Mouse (Mus musculus) left cerebral cortex, adult 2 months (tissue): ENCODE measurements around the gene Fmnl2. TPM values are rescaled to one million over a fixed set of nuclear protein-coding genes. Genes with fewer than 3 reads are reported as not detected.

Source experiments
- DNase-seq, 2 experiments: peaks; one replicate each; pipeline ENCODE4 v3.0.0; 2021 to 2022; ENCODE audit warnings: low spot score in 2 of 2, mixed read lengths in 1 of 2; ENCODE audit errors: extremely low spot score in 1 of 2
- H3K27ac ChIP-seq: fragments of 200-600 bp; 2 replicates; pipeline ENCODE4 v1.8.1; 2022
- H3K4me3 ChIP-seq: fragments of 200-600 bp; 2 replicates; pipeline ENCODE4 v1.8.1; 2022
- CTCF ChIP-seq: fragments of 200-600 bp; IDR thresholded peaks from 2 replicates; pipeline ENCODE4 v1.8.1; 2022; ENCODE audit warnings: antibody characterized with exemption, mild to moderate bottlenecking, moderate library complexity
- intact Hi-C: fragments of 180-260 bp; cut with DNase I; formaldehyde crosslinking; loops from one replicate; pipeline ENCODE4 v1.15.1; 2025
- total RNA-seq, 2 experiments: library from RNA; stranded (reverse); gene quantifications; 2 replicates each; pipeline ENCODE4 v1.2.3; 2021

Fmnl2 gene
- total RNA-seq, 2 experiments from 2014 or later, result 41.8 to 42.0 TPM

DNA sequence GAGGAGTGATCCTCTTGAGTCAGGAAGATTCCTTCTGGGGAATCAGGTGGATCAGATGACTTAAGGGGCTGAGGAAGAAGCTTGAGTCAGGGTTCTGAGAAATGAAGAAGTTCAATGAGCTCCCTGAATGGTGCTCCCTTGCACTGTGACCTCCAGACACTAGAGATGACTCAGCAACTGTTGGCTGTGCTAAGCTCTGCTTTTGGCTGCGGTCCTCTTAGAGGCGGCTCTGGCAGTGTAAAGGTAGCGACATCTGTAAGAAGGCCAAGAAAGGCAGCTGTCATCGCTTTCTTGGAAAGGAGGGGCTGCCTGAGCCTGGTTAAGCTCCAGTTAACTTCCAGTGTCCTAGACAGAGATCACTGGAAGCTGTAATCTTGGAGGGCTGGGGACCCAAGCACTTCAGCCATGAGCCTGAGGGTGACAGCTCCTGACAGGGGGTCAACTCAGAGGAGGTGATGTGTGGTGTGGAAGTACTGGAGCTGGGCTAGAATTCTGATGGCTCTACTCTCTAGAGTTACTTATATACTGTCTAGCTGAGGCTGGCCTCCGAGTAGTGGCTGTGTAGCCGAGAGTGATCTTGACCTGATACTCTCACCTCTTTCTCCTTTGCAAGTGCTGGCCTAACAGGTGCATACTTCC, 37.4 kb downstream of the Fmnl2 start:
- DNase-seq, result no peak
- H3K4me3 ChIP-seq, result no peak overlapping the region
- TF ChIP-seq CTCF, result no peak
- H3K27ac ChIP-seq, result no peak overlapping the region
- intact Hi-C loops, result no loop called here

DNA sequence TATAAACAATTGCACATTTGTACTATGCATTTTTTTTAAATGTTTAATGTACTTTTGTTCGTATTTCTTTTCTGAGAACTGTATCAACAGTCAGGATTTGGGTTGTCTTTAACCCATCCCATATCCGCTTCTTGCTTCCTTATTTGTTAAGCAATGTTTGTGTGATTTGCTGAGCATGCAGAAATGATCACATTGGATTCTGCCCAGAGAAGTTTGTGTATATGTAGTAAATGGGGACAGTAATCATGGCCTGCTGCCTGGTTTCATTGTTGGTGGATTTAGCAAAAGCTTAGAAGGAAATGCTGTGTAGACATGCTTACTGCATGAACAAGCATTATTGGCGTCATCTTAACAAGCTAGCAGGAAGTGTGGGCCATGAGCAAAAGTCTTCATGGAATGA, 39.3 kb downstream of the Fmnl2 start:
- Histone ChIP-seq H3K27ac (no peak overlapping the region), H3K4me3 (no peak overlapping the region)
- DNase-seq, result no peak
- intact Hi-C loops, result no loop called here
- TF ChIP-seq CTCF, result no peak

DNA sequence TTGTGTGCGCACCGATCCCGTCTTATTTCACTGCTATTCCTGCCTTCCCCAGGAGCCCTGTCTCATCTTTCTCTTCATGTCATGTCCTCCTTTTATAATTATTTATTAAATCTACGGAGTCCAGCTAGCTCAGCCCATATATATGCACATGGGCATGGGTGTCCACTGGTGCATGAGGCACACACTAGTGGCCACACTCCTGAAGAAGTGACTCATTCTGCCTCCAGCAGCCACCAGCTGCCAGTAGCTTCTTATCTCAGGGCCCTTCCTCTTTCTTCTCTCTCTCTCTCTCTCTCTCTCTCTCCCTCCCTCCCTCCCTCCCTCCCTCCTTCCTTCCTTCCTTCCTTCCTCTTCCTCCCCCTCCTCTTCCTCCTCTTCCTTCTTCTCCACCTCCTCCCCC, 43.1 kb downstream of the Fmnl2 start:
- no peak for DNase-seq
- intact Hi-C loops, result no loop called here
- no peak for TF ChIP-seq CTCF
- H3K4me3 ChIP-seq, result no peak overlapping the region
- no peak overlapping the region for H3K27ac ChIP-seq

DNA sequence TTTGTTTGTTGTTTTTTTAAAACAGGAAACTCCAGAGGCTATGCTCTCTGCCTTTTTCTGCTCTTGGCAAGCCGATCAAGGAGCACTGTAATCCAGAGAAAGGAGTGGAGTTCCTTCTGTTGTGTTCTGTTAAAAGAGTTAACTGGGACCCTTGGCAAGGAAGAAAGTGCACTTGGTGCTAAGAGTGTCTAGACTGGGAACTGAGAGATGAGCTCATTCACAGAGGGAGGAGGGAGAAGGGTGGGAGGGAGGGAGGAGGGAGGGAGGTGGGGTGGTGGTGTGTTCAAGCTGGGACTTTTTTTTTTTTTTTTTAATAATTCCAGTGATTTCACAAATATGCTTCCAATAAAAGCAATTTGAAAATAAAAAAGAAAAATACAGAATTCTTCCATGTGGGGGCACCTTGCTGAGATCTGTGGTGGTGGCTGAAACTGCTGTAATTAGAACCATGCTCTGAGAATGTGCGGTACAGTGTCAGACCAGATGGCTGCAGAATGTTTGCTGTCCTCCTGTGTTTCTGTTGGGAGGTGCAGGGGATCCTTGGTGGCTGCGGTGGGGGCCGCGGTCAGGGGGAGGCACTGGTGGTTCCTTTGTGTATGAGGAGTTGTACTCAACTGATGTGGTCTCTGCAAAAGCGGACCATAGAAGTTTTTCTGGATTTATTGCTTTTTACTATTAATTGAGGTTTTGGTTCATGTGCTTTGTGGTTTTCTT, 43.8 kb downstream of the Fmnl2 start:
- Histone ChIP-seq H3K4me3 (no peak overlapping the region), H3K27ac (no peak overlapping the region)
- intact Hi-C loops, result no loop called here
- TF ChIP-seq CTCF, result peak; percentile 26
- peak; percentile 19 to 20 for DNase-seq

DNA sequence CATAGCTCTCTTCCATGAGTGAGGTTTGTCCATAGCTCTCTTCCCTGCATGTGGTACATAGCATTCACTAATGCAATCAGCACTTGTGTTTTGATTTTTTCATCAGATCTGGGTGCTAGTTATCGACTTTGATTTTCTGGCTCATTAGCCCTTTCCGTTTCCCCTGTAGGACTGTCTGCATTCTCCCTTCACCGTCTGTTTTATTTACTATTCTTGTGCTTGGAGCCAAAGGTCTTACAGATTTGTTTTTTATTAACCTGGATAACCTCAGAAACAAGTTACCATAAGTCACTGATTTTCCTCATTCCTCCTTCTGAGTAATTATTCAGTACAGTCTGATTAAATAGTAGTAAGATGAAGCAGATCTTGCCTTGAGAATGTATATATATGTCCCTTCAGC, 44.8 kb downstream of the Fmnl2 start:
- intact Hi-C loops, result no loop called here
- no peak for DNase-seq

DNA sequence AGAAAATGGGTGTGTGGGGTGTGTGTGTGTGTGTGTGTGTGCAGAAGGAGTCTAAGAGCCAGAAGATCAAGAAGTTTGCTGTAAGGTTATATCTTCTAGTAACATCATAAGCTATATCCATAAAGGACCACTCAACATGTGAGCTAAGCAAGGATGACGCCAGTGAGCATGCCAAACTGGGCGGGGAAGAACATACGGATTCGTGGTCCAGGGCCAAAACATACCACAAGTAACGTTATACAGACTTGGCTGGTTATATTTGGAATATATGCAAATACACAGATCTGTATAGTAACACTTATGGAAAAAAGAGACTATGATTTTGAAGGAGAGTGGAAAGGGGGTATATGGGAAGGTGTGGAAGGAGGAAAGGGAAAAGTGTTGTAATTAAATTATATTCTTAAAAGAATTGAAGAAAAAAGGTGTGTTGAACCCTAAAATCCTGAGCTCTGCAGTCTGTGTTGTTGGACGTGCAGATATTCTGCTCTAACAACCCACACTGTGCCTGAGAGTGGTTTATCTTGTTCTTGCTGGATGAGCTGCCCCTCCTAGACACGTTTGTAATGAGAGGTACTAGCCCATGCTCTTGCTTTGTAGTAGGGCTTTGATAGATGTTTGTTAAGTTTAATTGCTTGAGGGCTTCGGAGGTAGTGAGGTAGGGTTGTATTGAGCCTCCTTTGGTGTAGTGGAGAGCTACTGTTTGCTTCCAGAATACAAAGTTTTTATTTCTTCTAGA, 45.7 kb downstream of the Fmnl2 start:
- no peak for DNase-seq

More for the DNA sequence above, 44.8 kb downstream of the Fmnl2 start:
- TF ChIP-seq CTCF, result no peak
- no peak overlapping the region for H3K4me3 ChIP-seq
- no peak overlapping the region for H3K27ac ChIP-seq

DNA sequence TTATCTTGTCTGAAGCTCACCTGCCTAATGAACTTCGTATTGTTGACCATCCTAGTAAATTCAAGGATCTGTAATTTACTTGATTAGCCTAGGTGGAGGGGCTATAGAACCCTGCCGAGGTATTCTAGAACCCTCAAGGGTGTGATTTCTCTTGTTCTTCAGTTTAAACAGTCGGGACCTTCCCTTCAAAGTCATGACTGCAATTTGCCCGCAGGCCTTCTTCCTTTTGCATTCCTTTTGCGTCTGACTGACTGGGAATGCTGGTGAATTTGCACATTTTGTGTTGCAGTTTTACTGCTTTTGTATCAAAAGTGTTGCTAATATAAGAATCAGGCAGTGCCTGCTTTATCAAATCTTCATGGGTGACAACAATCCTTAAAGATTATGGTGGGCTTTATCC, 46.9 kb downstream of the Fmnl2 start:
- no peak for TF ChIP-seq CTCF
- Histone ChIP-seq H3K4me3 (no peak overlapping the region), H3K27ac (no peak overlapping the region)
- intact Hi-C loops, result no loop called here
- DNase-seq, result no peak

More for the DNA sequence above, 45.7 kb downstream of the Fmnl2 start:
- TF ChIP-seq CTCF, result no peak
- Histone ChIP-seq H3K4me3 (no peak overlapping the region), H3K27ac (no peak overlapping the region)
- intact Hi-C loops, result no loop called here

DNA sequence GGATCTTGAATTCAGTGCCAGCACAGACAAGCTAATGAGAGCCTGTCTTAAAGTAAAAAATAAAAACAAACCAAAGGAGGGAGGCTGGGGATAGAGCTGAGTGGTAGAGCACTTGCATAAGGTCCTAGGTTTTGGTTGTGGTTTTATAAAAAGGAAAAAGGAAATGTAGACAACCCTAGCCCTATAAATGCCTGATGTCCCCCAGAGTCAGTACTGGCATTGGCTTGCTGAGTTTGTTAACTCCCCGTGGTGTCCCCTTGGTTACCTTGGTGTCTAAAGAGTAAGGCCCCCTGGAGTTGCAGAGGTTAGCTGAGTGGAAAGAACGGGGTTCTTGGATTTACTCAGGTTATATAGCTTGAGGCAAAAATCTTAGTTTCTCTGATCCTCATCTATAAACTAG, 55.7 kb downstream of the Fmnl2 start:
- TF ChIP-seq CTCF, result no peak
- Histone ChIP-seq H3K4me3 (no peak overlapping the region), H3K27ac (no peak overlapping the region)
- no peak for DNase-seq
- intact Hi-C loops, result no loop called here

DNA sequence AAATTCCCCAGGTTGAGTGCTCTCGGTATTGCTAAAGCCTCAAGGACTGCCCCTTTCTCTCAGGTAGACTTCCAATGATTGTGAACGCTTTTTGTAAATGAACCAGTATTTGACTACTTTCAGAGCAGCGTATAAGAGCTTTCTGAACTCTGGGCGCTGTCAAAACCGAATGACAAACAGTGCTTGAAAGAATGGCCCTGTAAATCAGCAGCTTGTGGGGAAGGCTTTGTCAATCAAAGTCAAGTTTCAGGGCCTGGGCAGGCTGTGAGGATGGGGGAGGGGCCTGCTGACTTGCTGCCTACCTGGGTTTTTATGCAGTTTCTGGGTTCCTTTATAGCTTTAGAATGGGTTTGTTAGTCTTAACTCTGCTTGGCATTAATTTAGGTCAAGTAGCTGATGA, 56.1 kb downstream of the Fmnl2 start:
- no peak overlapping the region for H3K27ac ChIP-seq
- TF ChIP-seq CTCF, result no peak
- no peak for DNase-seq
- H3K4me3 ChIP-seq, result no peak overlapping the region
- intact Hi-C loops, result no loop called here

DNA sequence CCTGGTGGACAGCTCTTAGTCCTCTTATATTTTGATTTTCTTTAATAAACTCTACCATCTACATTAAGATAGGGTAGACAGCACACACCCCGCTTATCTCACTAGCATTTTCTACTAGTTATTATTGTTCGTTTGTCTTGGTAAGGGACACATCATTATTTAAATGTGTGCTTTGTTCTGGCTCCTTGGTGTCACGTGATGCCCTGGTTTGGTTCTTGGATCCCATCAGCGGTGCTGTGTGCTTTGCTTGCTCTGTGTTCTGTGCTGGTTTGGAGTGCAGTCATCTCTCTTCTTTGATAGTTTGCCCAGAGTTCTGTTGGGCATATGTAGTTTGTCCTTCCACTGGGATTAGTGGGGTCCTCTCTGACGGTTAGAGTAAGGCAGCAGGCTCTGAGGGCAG, 57.9 kb downstream of the Fmnl2 start:
- TF ChIP-seq CTCF, result no peak
- Histone ChIP-seq H3K27ac (no peak overlapping the region), H3K4me3 (no peak overlapping the region)
- intact Hi-C loops, result no loop called here
- no peak for DNase-seq

DNA sequence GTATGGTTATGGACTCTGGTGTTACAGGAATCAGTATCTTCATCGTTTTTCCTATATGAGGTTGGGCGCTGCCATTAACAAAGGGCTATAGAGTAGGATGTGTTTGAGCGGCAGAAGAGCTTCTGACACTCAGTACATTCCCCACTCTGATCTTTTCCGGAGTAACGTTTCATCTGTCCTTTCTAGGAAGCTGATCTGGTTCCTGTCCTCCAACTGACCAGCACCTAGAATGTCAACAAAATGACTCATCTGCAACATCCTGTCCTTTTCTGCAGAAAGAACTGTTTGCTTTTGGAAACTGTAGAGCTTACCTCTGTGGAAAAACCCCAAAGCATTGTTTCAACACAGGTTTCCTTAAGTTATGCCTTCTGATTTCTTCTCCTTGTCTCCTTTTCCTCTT, 60.4 kb downstream of the Fmnl2 start:
- intact Hi-C loops, result no loop called here
- DNase-seq, result no peak
- no peak for TF ChIP-seq CTCF
- H3K4me3 ChIP-seq, result no peak overlapping the region
- H3K27ac ChIP-seq, result no peak overlapping the region

DNA sequence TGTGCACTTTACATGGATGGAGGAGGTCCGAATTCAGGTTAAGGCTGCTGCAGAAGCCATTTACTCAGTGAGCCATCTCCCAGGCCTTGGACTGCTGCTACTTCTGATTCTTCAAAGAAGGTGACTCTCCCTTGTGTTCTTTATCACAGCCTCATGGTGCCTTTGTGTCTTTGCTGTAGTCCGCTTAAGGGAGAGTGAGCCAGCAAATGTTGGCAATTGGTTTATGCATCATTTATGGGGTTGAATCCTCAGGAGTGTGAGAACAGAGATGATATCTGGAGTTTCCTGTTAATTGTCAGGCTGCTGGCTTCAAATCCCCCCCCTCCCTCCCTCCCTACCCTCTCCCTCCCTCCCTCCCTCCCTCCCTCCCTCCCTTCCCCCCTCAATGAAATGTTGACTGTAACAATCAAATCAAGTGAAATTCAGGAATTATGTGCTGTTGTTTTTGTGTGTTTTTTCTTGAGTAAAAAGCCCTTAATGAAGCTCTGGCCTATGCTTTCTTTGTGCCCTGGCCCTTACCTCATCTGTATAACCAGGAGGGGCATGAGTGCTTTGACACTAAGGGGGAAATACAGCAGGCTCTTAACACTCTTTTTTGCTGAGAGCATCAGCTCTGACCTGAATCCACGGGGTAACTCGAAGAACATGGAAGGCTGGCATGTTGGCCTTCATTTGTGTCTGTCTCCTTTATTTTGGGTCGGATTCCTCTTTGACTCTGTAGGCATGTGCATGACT, 63.2 kb downstream of the Fmnl2 start:
- no peak for TF ChIP-seq CTCF
- intact Hi-C loops, result no loop called here
- Histone ChIP-seq H3K4me3 (no peak overlapping the region), H3K27ac (no peak overlapping the region)
- no peak for DNase-seq
